Mouse (Mus musculus) spleen, adult 12 weeks (tissue): Measurements from ENCODE around the gene BC051142.
"Not testable (repeated sequence)": the region's sequence is repeated elsewhere in the genome, so short reads cannot be mapped to it uniquely, and the experiment has no call there.

Experiments
- DNase-seq: peaks from one replicate; pipeline ENCODE4 v3.0.0; 2022; ENCODE audit warnings: low spot score

BC051142 gene

GRCm38 (mm10) chr17:34399394-34399715, 735 bp downstream of the BC051142 start:
- DNase-seq, result no peak

GRCm38 (mm10) chr17:34411117-34411516, 12.5 kb downstream of the BC051142 start:
- DNase-seq, result peak; percentile 53

- DNase-seq, result no peak
Observed at GRCm38 (mm10) chr17:34420014-34420413, 21.4 kb downstream of the BC051142 start.

GRCm38 (mm10) chr17:34427597-34427996, 29.0 kb downstream of the BC051142 start:
- no peak for DNase-seq

- no peak for DNase-seq
Observed at GRCm38 (mm10) chr17:34437120-34437519, 38.5 kb downstream of the BC051142 start.

- no peak for DNase-seq
Observed at GRCm38 (mm10) chr17:34437606-34438005, 39.0 kb downstream of the BC051142 start.

- no peak for DNase-seq
Observed at GRCm38 (mm10) chr17:34438588-34438987, 40.0 kb downstream of the BC051142 start.

- DNase-seq, result no peak
Observed at GRCm38 (mm10) chr17:34439795-34440194, 41.2 kb downstream of the BC051142 start.

GRCm38 (mm10) chr17:34441990-34442389, 43.4 kb downstream of the BC051142 start:
- no peak for DNase-seq

GRCm38 (mm10) chr17:34448473-34449041, 49.9 kb downstream of the BC051142 start:
- no peak for DNase-seq

- no peak for DNase-seq
Observed at GRCm38 (mm10) chr17:34457668-34458067, 59.0 kb downstream of the BC051142 start.

- no peak for DNase-seq
Observed at GRCm38 (mm10) chr17:34459255-34459654, 60.6 kb downstream of the BC051142 start.

GRCm38 (mm10) chr17:34465906-34466305, 67.3 kb downstream of the BC051142 start:
- not testable (repeated sequence) for DNase-seq

- no peak for DNase-seq
Observed at GRCm38 (mm10) chr17:34470491-34470890, 71.9 kb downstream of the BC051142 start.

GRCm38 (mm10) chr17:34475060-34475459, 76.4 kb downstream of the BC051142 start:
- no peak for DNase-seq

GRCm38 (mm10) chr17:34476427-34476826, 77.8 kb downstream of the BC051142 start:
- no peak for DNase-seq

- not testable (repeated sequence) for DNase-seq
Observed at GRCm38 (mm10) chr17:34477238-34478013, 78.8 kb downstream of the BC051142 start, which contains the start of gene Btnl4. Gene Btnl4 (minus strand): TSS chr17:34477318.

GRCm38 (mm10) chr17:34492796-34493195, 94.2 kb downstream of the BC051142 start:
- DNase-seq, result no peak

- not testable (repeated sequence) for DNase-seq
Observed at GRCm38 (mm10) chr17:34495156-34495555, 96.5 kb downstream of the BC051142 start.

GRCm38 (mm10) chr17:34496539-34496938, 97.9 kb downstream of the BC051142 start:
- DNase-seq, result no peak

- not testable (repeated sequence) for DNase-seq
Observed at GRCm38 (mm10) chr17:34497319-34497718, 98.7 kb downstream of the BC051142 start.

GRCm38 (mm10) chr17:34497726-34498125, 99.1 kb downstream of the BC051142 start:
- not testable (repeated sequence) for DNase-seq

- DNase-seq, result no peak
Observed at GRCm38 (mm10) chr17:34507591-34507990, 109.0 kb downstream of the BC051142 start.
